Mouse (Mus musculus) skeletal muscle tissue, adult 2 months (tissue): ENCODE measurements at regions not wholly inside any gene's neighbourhood (a gene's known extent, or its start where the extent isn't known, plus 50 kb on each side); places are given as distances from the start of the nearest gene placed in this dataset.
"Not testable (repeated sequence)": the region's sequence is repeated elsewhere in the genome, so short reads cannot be mapped to it uniquely, and the experiment has no call there.

Experiments used
- DNase-seq: peaks from one replicate; pipeline ENCODE4 v3.0.0-alpha.2; 2012; ENCODE audit warnings: low read depth, low spot score

GRCm38 (mm10) chrX:19341231-19342007, 139.7 kb downstream of the Tex13c3 start:
- DNase-seq = not testable (repeated sequence)

DNA sequence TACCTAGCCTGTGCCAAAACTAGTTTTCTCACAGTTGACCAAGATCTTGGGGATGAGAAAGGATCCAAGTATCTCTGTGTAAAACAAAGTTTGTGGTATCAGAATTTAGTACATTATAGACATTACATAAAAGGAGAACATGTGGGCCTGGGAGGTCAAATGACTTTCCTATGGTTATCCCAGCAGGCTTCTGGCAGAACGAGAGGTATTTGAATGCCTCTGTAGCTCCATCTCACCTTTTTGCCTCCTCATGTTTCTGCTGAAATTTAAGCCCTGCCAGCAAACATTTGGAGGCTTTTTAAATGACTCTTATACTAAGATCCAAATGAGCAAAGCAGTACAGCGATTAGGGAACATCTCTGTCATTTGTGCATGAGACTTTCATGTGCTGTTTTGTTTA, 167.8 kb downstream of the Tex13c3 start:
- DNase-seq = no peak

DNA sequence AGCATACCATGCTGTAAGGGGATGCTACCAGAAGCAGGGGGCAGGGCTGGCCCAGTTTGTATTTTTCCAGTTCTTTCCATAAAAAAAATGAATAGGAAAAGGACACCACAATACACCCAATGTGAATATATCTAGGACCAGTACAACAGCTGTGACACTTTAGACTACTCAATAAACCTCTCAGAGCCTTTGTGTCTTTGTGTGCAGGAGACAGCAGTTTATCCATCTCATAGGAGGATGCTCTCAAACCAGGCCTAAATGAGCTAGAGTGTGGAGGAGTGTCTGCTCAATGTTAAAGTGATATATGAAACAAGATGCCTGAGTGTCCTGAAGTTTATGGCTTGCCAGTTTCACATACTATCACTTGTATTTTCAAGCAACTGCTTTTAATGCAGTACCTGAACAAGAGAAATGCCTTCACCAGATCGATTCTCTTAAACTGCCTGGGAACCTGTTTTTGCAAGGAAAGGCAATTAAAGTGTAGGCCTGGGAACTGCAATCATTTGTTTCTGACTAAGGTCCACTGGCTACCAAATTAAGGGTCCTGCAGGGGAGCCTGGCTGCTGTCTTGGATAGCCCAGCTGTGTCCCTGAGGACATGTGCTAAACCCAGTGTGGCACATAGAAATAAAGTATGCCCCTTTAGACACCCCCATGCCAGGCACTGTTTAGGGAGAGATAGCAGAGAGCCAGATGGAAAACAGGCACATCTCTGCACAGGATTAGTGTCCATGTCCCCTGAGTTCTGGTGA, 169.1 kb downstream of the Tex13c3 start:
- no peak for DNase-seq

- DNase-seq = no peak
Observed at GRCm38 (mm10) chrX:19311377-19311776, 169.7 kb downstream of the Tex13c3 start.

- DNase-seq = no peak
Observed at GRCm38 (mm10) chrX:19288171-19288570, 192.9 kb downstream of the Tex13c3 start.

DNA sequence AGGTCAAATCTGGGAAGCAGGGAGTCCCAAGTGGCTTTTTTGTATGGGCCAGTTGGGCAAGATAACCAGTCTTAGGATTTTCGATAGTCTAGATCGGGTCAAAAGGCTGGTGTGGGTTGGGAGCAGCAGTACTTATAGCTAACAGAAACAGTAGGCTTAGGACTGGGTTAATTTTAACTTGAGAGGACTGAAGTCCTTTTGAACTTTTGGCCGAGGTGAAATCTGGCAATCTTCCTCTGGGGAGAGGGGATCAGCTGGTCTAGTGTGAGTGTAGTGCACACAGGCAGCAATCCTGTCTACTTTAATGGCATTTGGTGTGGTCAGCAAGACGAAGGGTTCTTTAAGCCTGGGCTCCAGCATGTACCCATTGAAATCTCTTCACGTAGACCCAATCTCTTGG, 194.7 kb downstream of the Tex13c3 start:
- DNase-seq = no peak

DNA sequence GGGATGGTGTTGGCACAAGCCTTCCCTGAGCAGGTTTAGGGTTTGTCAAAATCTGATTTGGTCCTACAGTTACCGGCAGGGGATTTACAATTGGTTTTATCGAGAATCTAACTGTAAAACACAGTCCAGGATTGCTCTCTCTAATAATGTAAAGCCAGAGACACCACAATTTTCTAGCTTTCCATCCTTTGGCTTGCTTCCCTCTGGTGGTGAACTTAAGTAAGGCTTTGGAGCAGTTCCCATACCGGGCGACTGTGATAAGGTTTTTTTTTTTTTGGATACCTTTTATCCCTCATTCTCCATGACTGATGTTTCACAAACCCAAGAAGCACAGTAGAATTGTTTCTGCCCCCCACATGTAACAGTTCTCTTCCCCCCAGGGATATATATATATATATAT, 195.3 kb downstream of the Tex13c3 start:
- DNase-seq = no peak

- no peak for DNase-seq
Observed at GRCm38 (mm10) chrX:19283078-19283477, 198.0 kb downstream of the Tex13c3 start.

GRCm38 (mm10) chrX:19264237-19264636, 216.9 kb downstream of the Tex13c3 start:
- no peak for DNase-seq

GRCm38 (mm10) chrX:19246777-19247619, 234.1 kb downstream of the Tex13c3 start:
- no peak for DNase-seq

GRCm38 (mm10) chrX:19237738-19238261, 243.3 kb downstream of the Tex13c3 start:
- DNase-seq = no peak

GRCm38 (mm10) chrX:19237048-19237737, 243.9 kb downstream of the Tex13c3 start:
- DNase-seq = no peak

GRCm38 (mm10) chrX:19235449-19235848, 245.7 kb downstream of the Tex13c3 start:
- no peak for DNase-seq

- no peak for DNase-seq
Observed at GRCm38 (mm10) chrX:19231823-19232222, 249.3 kb downstream of the Tex13c3 start.

GRCm38 (mm10) chrX:19223336-19223735, 257.8 kb downstream of the Tex13c3 start:
- DNase-seq = no peak

- no peak for DNase-seq
Observed at GRCm38 (mm10) chrX:19220785-19221496, 260.2 kb downstream of the Tex13c3 start.

DNA sequence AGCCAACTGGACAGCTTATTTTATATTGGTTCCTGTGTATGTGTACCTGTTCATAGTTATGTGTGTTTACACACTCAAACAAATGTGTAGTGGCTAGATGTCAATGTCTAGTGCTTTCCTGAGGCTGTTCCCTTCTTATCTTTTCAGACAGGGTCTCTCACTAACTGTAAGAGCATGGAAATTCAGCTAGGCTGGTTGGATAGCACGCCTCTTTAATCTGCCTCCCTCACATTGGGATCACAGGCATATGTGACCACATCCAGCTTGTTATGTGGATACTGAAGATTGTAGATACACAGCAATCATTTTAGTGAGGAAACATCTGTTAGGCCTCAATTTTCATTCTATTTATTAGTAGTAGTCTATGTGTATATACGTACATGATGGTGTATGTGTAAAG, 261.4 kb downstream of the Tex13c3 start:
- DNase-seq = no peak

DNA sequence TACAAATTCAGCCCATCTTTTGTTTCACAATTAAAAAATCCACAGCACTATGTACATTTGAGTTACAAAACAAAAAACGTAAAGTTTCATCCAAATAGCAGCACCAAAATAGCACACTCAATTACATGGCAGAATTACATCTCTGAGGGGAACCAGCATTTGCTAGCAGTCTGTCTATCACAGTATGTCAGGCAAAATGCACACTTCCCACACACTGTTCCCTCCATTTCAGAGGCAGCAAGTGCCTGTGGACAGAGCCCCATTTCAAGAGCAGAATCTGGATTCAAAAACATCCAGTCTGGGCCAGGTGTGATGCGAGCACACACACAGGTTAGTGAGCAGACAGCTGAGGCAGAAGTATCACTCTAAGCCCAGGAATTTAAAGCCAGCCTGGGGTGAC, 261.8 kb downstream of the Tex13c3 start:
- no peak for DNase-seq

DNA sequence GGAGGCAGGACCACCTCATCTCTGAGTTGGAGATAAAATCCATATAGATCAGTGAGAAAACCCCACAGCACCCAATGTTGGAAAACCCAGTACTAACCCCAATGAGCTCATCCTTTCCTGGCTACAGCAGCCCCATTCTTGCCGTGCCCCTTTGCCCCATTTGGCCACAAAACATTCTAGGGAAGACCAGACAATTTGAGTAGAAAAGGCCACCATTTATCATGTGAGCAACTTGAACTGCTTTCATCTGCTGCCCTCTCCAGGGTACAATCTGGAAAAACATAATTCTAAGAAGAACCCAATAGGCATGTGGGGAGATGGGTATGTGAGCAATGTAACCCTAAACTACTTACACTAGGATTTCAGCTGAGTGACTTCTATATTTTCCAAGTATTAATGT, 274.7 kb downstream of the Tex13c3 start:
- DNase-seq = no peak

- no peak for DNase-seq
Observed at GRCm38 (mm10) chrX:19202542-19202941, 278.6 kb downstream of the Tex13c3 start.

DNA sequence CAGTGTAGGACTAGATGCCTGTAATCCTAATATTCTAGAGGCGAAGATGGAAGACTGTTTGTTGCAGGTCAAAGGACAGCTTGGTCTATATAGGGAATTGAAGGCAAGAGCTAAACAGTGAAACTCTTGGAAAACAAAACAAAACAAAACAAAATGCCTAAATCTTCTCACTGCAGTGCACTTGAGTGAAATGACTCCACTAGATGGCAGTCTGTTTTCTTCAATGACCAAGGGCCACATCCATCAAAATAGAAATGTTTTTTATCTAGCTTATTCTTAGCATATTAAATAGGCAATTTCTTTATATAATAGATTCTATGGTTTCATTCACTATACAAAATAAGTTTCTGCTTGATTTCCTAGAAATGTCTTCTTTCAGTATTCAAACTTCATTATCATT, 279.7 kb downstream of the Tex13c3 start:
- DNase-seq = no peak
